Comparison of ENCODE assay signal across 8 mouse cellular contexts in genomic region chr12:17266673-17266990, GRCm38 (mm10). TPM values are rescaled to one million over a fixed set of nuclear protein-coding genes. Genes with fewer than 3 reads are reported as not detected.
DNase-seq lines count a peak whose midpoint lies in the region; ATAC-seq lines count a peak whose summit lies in the region.

No protein-coding gene starts in this region.

- DNase-seq in lung, adult 18-20 months, result no peak
- no peak for DNase-seq in embryonic facial prominence, embryonic 14.5 days (ENCODE audit: low spot score)
- DNase-seq in urinary bladder, postnatal 10 days (ENCODE audit: low spot score), result no peak
- no peak for DNase-seq in gastrocnemius, adult 18-20 months (ENCODE audit: low spot score)
- no peak for DNase-seq in kidney, postnatal 10 days

- H3K4me3 ChIP-seq in lung, embryonic 15.5 days, result peak overlapping the region; percentile 94
- H3K4me3 ChIP-seq in embryonic facial prominence, embryonic 14.5 days (ENCODE audit: low read depth, low read length), result peak overlapping the region; percentile 86
- H3K4me3 ChIP-seq in intestine, embryonic 15.5 days (replicated peaks), result peak overlapping the region; percentile 93
- peak overlapping the region; percentile 97 for H3K4me3 ChIP-seq in neural tube, embryonic 13.5 days

- H3K36me3 ChIP-seq in lung, embryonic 15.5 days, result peaks cover 22% of the 10 kb centered on the region
- peaks cover 33% of the 10 kb centered on the region for H3K36me3 ChIP-seq in embryonic facial prominence, embryonic 14.5 days (ENCODE audit: control insufficient read depth, insufficient read depth, low read length)
- H3K36me3 ChIP-seq in intestine, embryonic 15.5 days, result peaks cover 6% of the 10 kb centered on the region; the same call in 1 of the 2 replicates
- H3K36me3 ChIP-seq in neural tube, embryonic 13.5 days, result peaks cover 32% of the 10 kb centered on the region

- WGBS in lung, embryonic 15.5 days, result 0% methylated on average over 20 of the region's 21 CpGs
- WGBS in embryonic facial prominence, embryonic 14.5 days, result 6% methylated on average over 6 of the region's 21 CpGs
- under 1% methylated on average over 21 of the region's 21 CpGs for WGBS in intestine, embryonic 15.5 days
- WGBS in neural tube, embryonic 13.5 days, result 2% methylated on average over 21 of the region's 21 CpGs

- ATAC-seq in lung, embryonic 15.5 days (ENCODE audit: borderline replicate concordance, extremely low read depth, low FRiP score, low TSS enrichment), result peak; percentile 77
- peak; percentile 70 for ATAC-seq in embryonic facial prominence, embryonic 14.5 days (ENCODE audit: low read depth)
- peak; percentile 83 for ATAC-seq in intestine, embryonic 15.5 days
- peak; percentile 83 for ATAC-seq in neural tube, embryonic 13.5 days (ENCODE audit: low read depth)

- H3K27ac ChIP-seq in lung, embryonic 15.5 days, result peak overlapping the region; percentile 72
- peak overlapping the region; percentile 77 for H3K27ac ChIP-seq in embryonic facial prominence, embryonic 14.5 days (replicated peaks; ENCODE audit: low read depth, low read length)
- H3K27ac ChIP-seq in intestine, embryonic 15.5 days, result peak overlapping the region; percentile 83
- H3K27ac ChIP-seq in neural tube, embryonic 13.5 days (replicated peaks), result peak overlapping the region; percentile 87

- no peaks in the 10 kb centered on the region for H3K9me3 ChIP-seq in lung, embryonic 15.5 days
- no peaks in the 10 kb centered on the region for H3K9me3 ChIP-seq in embryonic facial prominence, embryonic 14.5 days (ENCODE audit: control insufficient read depth, low read length)
- no peaks in the 10 kb centered on the region for H3K9me3 ChIP-seq in intestine, embryonic 15.5 days
- no peaks in the 10 kb centered on the region for H3K9me3 ChIP-seq in neural tube, embryonic 13.5 days

- peak overlapping the region; percentile 73 for H3K4me2 ChIP-seq in lung, embryonic 15.5 days
- H3K4me2 ChIP-seq in embryonic facial prominence, embryonic 14.5 days (ENCODE audit: low read depth, low read length), result peak overlapping the region; percentile 79
- peak overlapping the region; percentile 74 for H3K4me2 ChIP-seq in intestine, embryonic 15.5 days (replicated peaks)
- H3K4me2 ChIP-seq in neural tube, embryonic 13.5 days, result peak overlapping the region; percentile 78

- H3K9ac ChIP-seq in lung, embryonic 15.5 days, result peak overlapping the region; percentile 98
- peak overlapping the region; percentile 94 for H3K9ac ChIP-seq in embryonic facial prominence, embryonic 14.5 days (ENCODE audit: low read depth, low read length)
- peak overlapping the region; percentile 94 for H3K9ac ChIP-seq in intestine, embryonic 15.5 days
- H3K9ac ChIP-seq in neural tube, embryonic 13.5 days, result peak overlapping the region; percentile 94

- peaks cover 28% of the 10 kb centered on the region for H3K4me1 ChIP-seq in lung, embryonic 15.5 days
- peaks cover 4% of the 10 kb centered on the region for H3K4me1 ChIP-seq in embryonic facial prominence, embryonic 14.5 days (ENCODE audit: control insufficient read depth, insufficient read depth, low read length)
- H3K4me1 ChIP-seq in intestine, embryonic 15.5 days (replicated peaks), result peaks cover 14% of the 10 kb centered on the region
- H3K4me1 ChIP-seq in neural tube, embryonic 13.5 days (replicated peaks), result peaks cover 35% of the 10 kb centered on the region

- H3K27me3 ChIP-seq in lung, embryonic 15.5 days, result no peaks in the 10 kb centered on the region
- H3K27me3 ChIP-seq in embryonic facial prominence, embryonic 14.5 days (replicated peaks; ENCODE audit: control insufficient read depth, insufficient read depth, low read length), result no peaks in the 10 kb centered on the region
- H3K27me3 ChIP-seq in intestine, embryonic 15.5 days (replicated peaks), result no peaks in the 10 kb centered on the region
- no peaks in the 10 kb centered on the region for H3K27me3 ChIP-seq in neural tube, embryonic 13.5 days

RNA-seq across cellular contexts. Expression of gene Pdia6, which starts 0.3 kb away (rescaled TPM):
- polyA plus RNA-seq in lung, embryonic 15.5 days (2015; fragmentation: Nextera tagmentation; extraction: Ambion mirVana), result 718 and 737 TPM in 2 replicates
- 594 and 607 TPM in 2 replicates for polyA plus RNA-seq in embryonic facial prominence, embryonic 14.5 days (2014; fragmentation: Nextera tagmentation; extraction: Ambion mirVana)
- 635 TPM in 2 replicates for polyA plus RNA-seq in intestine, embryonic 15.5 days (2015; fragmentation: Nextera tagmentation; extraction: Ambion mirVana)
- 328 and 380 TPM in 2 replicates for polyA plus RNA-seq in neural tube, embryonic 13.5 days (2015; fragmentation: Nextera tagmentation; extraction: Ambion mirVana)
- total RNA-seq in gastrocnemius, adult 18-20 months (2021), result 10 to 100 TPM; 33.3 to 42.8 TPM
